Mouse (Mus musculus): ENCODE results near the gene Vstm2l.

The Vstm2l gene

DNA sequence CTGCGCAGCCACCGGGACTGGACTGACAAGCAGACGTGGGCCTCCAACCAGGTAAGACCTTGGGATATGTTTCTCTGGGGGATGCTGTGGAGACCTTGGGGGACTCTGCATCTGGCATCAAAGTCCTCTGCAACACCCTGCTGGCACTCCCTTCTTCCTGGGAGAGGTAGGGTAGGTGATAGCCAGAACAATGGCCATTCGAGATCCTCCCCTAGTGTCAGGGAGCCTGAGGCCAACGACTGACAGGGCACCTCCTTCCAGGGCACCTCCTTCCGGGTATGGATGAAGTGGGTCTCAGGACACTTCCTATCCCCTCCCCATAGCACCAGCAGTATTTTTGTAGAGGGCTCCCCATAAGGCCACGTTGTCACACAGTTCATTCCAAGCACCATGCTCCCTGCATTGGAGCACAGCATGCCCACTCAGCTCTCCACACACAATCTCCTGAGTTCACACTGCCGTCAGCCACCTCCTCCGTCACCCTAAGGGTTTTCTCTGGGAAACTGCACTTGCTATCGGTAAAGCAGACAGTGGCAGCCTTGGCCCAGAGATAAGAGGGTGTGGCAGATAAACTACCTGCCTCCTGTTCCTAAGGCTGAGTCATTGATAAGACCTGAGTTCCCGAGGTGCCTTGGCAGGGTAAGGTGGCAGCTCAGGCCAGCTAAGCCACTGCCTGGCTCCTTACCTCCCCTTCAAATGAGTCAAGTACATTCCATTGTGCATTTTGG lies 21.2 kb downstream of the Vstm2l start:
- no peak for DNase-seq

- no peak for DNase-seq
These were observed 22.2 kb downstream of the Vstm2l start for GRCm38 (mm10) chr2:157936676-157937075.

DNA sequence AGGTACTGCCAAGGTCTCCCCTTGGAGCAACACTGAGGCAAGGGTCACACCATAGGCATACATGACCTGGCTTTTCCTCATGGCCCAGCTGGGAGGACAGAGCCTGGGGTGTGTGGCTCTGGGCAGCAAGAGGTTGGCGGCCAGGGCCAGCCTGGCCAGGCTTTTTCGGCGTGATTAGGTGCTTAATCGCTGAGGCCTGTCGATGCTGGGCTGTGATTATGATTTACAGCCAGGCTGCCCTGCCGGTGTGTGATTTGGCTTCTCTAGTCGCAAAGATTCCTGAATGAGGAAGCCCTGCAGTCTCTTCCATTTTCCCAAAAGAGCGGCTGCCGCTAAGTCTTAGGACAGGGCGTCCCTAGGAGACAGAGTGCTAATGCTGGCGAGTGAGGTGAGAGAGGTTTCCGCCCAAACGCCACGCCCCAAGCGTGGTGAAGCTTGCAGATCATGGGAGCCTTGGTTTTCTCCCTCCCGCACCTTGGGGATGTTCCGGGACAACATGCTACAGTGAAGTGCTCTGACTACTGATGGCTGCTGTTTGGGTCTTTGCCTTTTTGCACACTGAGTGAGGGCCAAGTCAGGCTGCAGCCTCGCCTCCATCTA lies 26.2 kb downstream of the Vstm2l start:
- DNase-seq: no peak

DNA sequence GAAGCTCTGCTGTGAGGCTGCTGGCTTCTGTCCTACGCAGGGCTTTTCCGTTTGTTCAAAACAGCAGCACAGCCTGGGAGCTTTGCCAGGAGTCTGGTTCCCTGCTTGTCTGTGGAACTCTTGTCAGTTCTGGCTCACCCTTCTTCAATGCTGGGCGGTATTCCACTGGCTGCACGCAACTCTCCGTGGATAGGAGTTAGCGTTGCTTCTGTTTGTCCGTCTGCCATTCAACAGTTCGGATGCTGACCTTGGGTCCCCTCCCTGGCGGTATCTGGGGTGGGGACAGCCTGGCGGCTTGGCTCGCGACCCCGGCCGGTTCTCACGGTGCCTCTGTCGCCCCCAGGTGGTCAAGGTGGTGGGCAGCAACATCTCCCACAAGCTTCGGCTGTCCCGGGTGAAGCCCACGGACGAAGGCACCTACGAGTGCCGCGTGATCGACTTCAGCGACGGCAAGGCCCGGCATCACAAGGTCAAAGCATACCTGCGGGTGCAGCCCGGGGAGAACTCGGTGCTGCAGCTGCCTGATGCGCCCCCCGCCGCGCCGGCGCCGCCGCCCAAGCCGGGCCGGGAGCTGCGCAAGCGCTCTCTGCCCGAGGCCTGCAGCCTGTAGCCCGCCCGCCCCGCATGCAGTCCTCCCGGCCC lies 29.2 kb downstream of the Vstm2l start:
- DNase-seq: peak; percentile 74

GRCm38 (mm10) chr2:157944156-157944893 lies 29.9 kb downstream of the Vstm2l start:
- DNase-seq: peak; percentile 21

- DNase-seq: no peak
These were observed 39.5 kb downstream of the Vstm2l start for GRCm38 (mm10) chr2:157953978-157954377.

GRCm38 (mm10) chr2:157957707-157958108 lies 43.3 kb downstream of the Vstm2l start:
- no peak for DNase-seq

DNA sequence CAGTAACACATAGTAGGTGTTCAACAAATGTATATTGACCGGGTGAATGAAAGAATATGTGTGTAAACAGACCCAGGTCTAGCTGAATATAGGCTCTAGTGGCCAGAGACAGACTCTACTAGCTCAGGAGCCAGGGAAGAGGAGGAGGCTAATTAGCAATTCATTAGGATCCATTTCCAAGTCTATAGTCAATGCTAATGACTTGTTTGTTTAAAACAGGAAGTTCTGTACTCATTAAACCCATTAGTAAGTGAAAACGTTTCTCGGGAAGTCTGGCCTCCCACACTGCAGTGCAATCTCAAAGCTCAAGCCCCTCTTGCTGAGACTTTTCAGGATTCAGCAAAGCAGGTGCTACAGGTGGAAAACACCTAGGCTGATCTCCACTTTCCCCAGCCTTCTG lies 53.4 kb downstream of the Vstm2l start:
- DNase-seq: no peak

- DNase-seq: no peak
These were observed 55.7 kb downstream of the Vstm2l start for GRCm38 (mm10) chr2:157970124-157970523.

DNA sequence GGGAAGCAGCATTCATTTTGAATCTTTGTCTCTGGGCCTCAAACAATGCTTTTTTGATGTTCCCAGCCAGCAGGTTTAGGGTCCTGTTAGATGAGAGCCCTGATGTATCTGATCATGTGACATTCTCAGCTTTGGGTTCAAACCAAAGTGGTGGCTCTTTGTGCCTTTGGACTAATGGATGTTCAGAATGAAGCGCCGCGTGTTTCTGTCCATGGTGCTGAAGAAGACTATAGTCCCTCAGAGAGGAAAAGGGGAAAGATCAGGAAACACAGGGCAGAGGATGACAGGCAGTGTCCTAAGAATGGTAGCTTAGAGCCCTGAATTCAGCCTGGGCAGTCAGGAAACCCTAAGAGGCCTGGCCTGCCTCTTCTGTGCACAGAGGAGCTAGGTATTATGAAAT lies 56.2 kb downstream of the Vstm2l start:
- DNase-seq: no peak

GRCm38 (mm10) chr2:157974604-157975501 lies 60.4 kb downstream of the Vstm2l start:
- no peak for DNase-seq

DNA sequence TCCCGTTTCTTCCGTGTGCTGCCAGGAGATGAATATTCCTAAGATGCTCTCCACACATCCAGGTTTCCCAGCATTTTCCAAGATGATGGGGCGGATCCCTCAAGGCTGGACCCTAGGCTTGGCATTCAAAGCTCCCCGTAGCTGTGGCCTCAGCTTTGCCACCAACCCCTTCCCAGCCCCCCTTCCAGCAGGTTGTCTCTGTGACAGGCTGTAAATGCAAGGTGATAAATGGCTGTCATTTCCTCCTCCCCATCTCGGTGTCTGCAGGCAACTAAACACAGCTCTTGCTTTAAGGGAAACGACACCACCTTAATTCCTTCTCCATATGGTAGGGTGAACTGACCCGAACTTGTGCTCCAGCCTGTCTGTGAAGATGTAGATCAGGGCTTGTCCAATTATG lies 61.1 kb downstream of the Vstm2l start:
- DNase-seq: no peak

DNA sequence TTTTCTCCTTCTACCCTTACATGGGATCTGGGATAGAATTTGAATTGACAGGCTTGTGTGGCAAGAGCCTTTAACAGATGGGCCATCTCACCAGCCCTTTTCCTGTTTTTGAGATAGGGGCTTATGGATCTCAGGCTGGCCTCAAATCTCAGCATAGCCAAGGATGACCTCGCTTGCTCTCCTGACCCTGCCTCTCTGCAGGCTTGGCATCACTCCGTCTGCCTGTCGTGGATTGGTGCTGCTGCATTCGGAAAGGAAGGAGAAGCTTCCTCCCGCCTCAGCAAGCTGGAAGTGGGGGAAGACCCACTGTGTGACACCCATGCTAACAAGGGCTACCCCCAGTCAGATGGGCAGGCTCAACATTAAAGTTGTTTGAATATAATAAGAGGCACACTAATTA lies 64.8 kb downstream of the Vstm2l start:
- no peak for DNase-seq

GRCm38 (mm10) chr2:157982727-157983126 lies 68.3 kb downstream of the Vstm2l start:
- no peak for DNase-seq

DNA sequence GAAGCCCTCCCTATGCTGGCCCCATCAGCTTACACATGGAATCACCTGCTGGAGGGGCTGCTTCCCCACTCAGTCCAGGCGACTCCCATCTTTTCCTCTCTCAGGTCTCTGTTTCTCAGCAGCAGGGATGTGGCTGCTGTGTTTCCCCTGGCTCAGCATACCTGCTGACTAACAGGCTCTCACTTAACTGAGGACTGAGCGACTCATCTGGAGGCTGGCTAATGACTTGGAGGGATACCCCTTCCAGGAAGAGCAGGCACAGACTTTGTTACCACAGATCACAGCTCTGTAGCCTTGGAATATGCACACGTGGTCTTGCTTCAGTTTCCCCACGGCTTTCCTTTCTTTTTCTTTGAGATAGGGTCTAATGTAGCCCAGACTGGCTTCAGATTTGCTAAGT lies 68.8 kb downstream of the Vstm2l start:
- DNase-seq: no peak

- peak; percentile 20 for DNase-seq
These were observed 71.2 kb downstream of the Vstm2l start for GRCm38 (mm10) chr2:157985611-157986010.

GRCm38 (mm10) chr2:157986235-157986634 lies 71.8 kb downstream of the Vstm2l start:
- DNase-seq: no peak

DNA sequence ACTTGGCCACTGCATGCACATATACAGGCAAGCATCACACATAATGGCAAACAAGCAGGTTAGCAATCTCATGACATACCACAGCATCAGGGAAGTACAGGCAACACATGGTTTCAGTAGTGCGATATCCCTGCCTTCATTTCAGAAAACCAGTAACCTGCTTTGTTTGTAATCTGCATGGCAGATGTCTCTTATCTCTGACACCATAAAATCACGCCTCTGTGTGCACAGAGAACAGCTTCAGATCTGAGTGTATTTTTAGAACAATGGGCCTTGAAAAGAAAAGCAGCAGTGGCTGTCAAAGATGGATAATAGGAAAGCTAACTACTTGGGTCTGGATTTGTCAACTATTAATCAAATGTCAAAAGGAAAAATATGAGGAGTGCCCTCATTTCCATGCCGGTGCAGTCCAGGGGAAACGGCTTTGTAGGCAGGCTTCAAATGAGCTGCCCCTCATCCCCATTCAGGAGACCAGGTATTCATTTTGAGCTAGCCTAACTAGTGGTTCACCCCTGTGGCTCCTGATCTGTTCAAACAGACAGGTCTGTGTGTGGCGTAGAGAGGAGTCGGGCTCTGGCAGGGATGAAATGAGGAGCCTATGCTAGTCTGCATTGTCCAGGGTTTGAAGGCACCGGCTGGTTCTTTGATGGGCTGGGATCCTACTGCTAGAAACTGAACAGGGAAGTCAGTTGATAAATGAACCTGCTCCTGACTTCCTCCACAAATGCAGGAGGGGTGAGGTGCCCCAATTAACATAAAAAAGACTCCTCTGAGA lies 74.2 kb downstream of the Vstm2l start:
- DNase-seq: no peak

DNA sequence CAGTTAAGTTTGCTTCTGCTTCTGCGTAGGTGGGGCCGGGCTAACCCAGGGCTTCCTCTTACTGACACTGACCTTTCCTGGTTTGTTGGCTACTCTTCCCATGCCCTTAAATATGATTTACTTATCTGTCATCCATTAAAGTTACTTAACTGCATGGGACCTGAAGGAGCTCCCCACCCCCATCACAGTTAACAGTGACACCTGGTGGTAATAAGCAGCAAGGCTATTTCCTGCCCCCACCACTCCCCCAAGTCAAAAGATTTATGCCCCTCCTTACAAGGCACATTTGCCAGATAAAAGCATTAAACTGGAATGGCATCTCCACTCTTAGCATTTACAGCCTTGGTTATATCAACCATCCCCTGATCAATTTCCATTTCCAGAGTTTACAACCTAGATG lies 75.5 kb downstream of the Vstm2l start:
- no peak for DNase-seq

- DNase-seq: no peak
These were observed 76.6 kb downstream of the Vstm2l start for GRCm38 (mm10) chr2:157991026-157991425.

GRCm38 (mm10) chr2:157992501-157992900 lies 78.0 kb downstream of the Vstm2l start:
- no peak for DNase-seq

Data from cerebellum, adult 8-10 months (tissue).